Mouse (Mus musculus) inflammation-experienced regulatory T-cells, adult 6 months (primary cell): Measurements from ENCODE around the gene AB124611. TPM values are rescaled to one million over a fixed set of nuclear protein-coding genes. Genes with fewer than 3 reads are reported as not detected.

Experiments used
- polyA plus RNA-seq, 3 experiments: library from polyadenylated mRNA; unstranded; fragments of 100-300 nt; shearing (Covaris generic); gene quantifications; one replicate each; pipeline ENCODE4 v1.2.1; 2017

The AB124611 gene
- polyA plus RNA-seq, 3 experiments from 2014 or later: 49.9 to 71.1 (median 57.8) TPM

Other genes starting within 250 kb of the AB124611 start
- 10 to 100 TPM; 16.5 to 36.2 (median 26.9) TPM for gene Kri1, start 238.2 kb upstream of the AB124611 start, polyA plus RNA-seq
- gene Cdkn2d, start 234.8 kb upstream of the AB124611 start, polyA plus RNA-seq: 100 to 1,000 TPM; 116 to 131 (median 128) TPM
- 1 to 10 TPM in 1 of 3 experiments, under 1 TPM in 2; 0.36 to 1.0 (median 0.42) TPM for gene Ap1m2, start 213.8 kb upstream of the AB124611 start, polyA plus RNA-seq
- 100 to 1,000 TPM; 125 to 263 (median 241) TPM for gene Slc44a2, start 205.5 kb upstream of the AB124611 start, polyA plus RNA-seq
- 100 to 1,000 TPM in 2 of 3 experiments, 10 to 100 TPM in 1; 92.5 to 122 (median 122) TPM for gene Ilf3, start 158.3 kb upstream of the AB124611 start, polyA plus RNA-seq
- gene Qtrt1, start 114.3 kb upstream of the AB124611 start, polyA plus RNA-seq: 10 to 100 TPM; 26.2 to 49.8 (median 39.8) TPM
- gene Dnm2, start 101.3 kb upstream of the AB124611 start, polyA plus RNA-seq: 100 to 1,000 TPM in 1 of 3 experiments, 10 to 100 TPM in 2; 85.4 to 117 (median 97.6) TPM
- 1 to 10 TPM; 3.2 to 6.3 (median 5.8) TPM for gene Tmed1, start 15.9 kb upstream of the AB124611 start, polyA plus RNA-seq
- 10 to 100 TPM in 1 of 3 experiments, 1 to 10 TPM in 2; 5.3 to 11.0 (median 7.0) TPM for gene Carm1, start 20.7 kb downstream of the AB124611 start, polyA plus RNA-seq
- 1 to 10 TPM; 3.0 to 5.6 (median 3.4) TPM for gene Timm29, start 66.5 kb downstream of the AB124611 start, polyA plus RNA-seq
- 10 to 100 TPM; 12.4 to 26.5 (median 18.1) TPM for gene Yipf2, start 66.7 kb downstream of the AB124611 start, polyA plus RNA-seq
- gene Smarca4, start 90.0 kb downstream of the AB124611 start, polyA plus RNA-seq: 10 to 100 TPM; 24.2 to 32.7 (median 26.9) TPM
- 10 to 100 TPM in 2 of 3 experiments, 1 to 10 TPM in 1; 9.2 to 21.2 (median 14.6) TPM for gene Ldlr, start 197.3 kb downstream of the AB124611 start, polyA plus RNA-seq
- gene Spc24, start 234.1 kb downstream of the AB124611 start, polyA plus RNA-seq: 10 to 100 TPM in 1 of 3 experiments, 1 to 10 TPM in 2; 5.5 to 54.9 (median 8.6) TPM